Mouse (Mus musculus) gastrocnemius, postnatal 10 days (tissue): ENCODE results near the gene Hectd1. TPM values are rescaled to one million over a fixed set of nuclear protein-coding genes. Genes with fewer than 3 reads are reported as not detected.

Experiments used
- DNase-seq: peaks from one replicate; pipeline ENCODE4 v3.0.0; 2021; ENCODE audit warnings: mixed read lengths
- long read RNA-seq, 2 experiments: library from polyadenylated mRNA; stranded (forward); transcript quantifications; one replicate each; pipeline ENCODE4 v2.0.0; 2021
- total RNA-seq, 2 experiments: library from RNA; stranded (reverse); gene quantifications; 2 replicates each; pipeline ENCODE4 v1.2.3; 2021

Gene Hectd1
- total RNA-seq: 10 to 100 TPM; 85.6 to 90.6 TPM
- long read RNA-seq, experiment 1, full-length matches to known transcripts: 3 of 54 reads
- long read RNA-seq, experiment 1, partial matches to known transcripts: 22 of 54 reads
- long read RNA-seq, experiment 1, other reads (novel, unspliced or antisense): 29 of 54 reads
- long read RNA-seq, experiment 2, full-length matches to known transcripts: 7 of 52 reads
- long read RNA-seq, experiment 2, partial matches to known transcripts: 17 of 52 reads
- long read RNA-seq, experiment 2, other reads (novel, unspliced or antisense): 28 of 52 reads

DNA sequence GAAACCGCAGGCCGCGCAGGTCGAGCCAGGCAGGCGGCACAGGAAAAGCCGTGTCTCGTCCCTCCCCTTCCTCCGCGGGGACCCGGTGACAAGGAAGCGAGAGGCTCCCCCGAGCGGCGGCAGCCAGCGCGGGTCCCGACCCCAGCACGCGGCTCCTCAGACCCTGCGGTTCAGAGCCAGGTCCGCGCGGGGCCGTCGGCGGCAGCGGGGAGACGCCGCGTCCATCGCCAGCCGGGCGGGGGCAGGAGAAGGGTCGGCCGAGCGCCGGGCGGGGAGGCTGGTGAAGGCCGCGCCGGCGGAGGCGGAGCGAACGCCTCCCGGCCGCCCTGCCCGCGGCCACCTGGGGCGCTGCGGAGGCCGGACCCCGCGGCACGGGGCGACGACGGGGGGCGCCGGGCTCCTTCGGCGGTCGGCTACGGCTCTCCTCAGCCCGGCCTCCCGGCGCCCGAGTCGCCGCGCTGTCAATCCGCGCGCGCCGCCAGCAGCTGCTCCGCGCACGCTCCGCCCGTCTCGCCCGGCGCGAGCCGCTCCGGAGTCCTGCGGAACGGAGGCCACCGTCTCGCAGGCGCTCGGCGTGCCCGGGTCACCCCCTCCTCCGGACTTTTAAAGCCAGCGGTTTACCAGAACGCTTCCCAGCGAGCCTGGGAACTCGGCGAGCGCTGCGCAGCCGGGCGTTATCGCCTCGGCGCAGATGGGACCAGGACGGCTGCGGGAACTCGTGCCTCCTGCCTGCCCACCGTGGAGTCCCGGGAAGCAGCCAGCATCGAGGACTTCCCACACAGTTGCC is at the start of gene Hectd1:
Gene Hectd1 (minus strand): TSS at position 247 of the 787 bp plus-strand sequence.
- peak; percentile 85 for DNase-seq

GRCm38 (mm10) chr12:51871446-51872144 is 42.3 kb upstream of the Hectd1 start:
- no peak for DNase-seq

- no peak for DNase-seq
These were observed 40.2 kb upstream of the Hectd1 start for GRCm38 (mm10) chr12:51869511-51869910.

- no peak for DNase-seq
These were observed 37.7 kb upstream of the Hectd1 start for GRCm38 (mm10) chr12:51867076-51867475.

GRCm38 (mm10) chr12:51866226-51866910 is 37.0 kb upstream of the Hectd1 start:
- peak; percentile 41 for DNase-seq

DNA sequence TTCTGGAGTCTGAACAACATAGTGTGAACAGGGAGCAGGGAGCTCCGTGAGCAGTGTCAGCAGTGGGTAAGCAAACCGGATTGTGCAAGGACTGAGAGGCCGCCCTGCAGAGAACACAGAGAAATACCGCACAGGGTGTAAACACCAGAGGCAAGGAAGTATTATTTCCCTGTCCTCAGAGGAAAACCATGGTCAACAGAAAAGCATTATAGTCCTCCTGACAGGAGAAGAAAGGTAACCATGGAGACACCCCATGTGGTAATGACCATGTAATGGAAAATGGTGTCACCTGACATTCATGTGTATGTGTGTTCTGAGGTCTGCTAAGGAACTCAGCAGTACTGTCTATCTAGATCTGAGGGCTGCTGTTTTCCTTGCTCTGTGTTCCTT is 36.4 kb upstream of the Hectd1 start:
- no peak for DNase-seq

- no peak for DNase-seq
These were observed 35.9 kb upstream of the Hectd1 start for GRCm38 (mm10) chr12:51865061-51865789.

GRCm38 (mm10) chr12:51863116-51864002 is 34.0 kb upstream of the Hectd1 start:
- no peak for DNase-seq

- no peak for DNase-seq
These were observed 29.0 kb upstream of the Hectd1 start for GRCm38 (mm10) chr12:51858134-51859028.

DNA sequence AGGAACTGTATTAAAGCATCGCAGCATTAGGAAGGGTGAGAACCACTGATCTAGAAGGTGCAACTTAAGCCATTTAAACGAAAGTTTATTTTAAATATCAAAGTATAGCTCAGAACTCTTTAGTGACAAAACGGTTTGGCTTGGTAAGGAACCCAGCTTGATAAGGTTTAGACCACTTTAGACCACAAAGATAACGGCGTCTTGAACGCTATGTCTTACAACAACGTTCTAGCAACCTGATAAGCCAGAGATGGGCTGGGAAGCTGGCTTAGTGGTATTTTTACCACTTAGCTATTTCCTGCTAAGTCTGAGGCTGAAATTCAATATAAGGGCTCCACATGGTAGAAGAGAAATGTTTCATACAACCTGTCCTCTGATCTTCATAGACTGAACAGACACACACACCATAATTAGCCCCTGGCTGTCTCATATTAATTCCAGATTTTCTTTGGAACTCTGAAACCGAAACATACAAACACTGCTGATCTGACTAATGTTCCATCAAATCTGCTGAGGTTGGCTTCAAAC is 27.5 kb upstream of the Hectd1 start:
- no peak for DNase-seq

DNA sequence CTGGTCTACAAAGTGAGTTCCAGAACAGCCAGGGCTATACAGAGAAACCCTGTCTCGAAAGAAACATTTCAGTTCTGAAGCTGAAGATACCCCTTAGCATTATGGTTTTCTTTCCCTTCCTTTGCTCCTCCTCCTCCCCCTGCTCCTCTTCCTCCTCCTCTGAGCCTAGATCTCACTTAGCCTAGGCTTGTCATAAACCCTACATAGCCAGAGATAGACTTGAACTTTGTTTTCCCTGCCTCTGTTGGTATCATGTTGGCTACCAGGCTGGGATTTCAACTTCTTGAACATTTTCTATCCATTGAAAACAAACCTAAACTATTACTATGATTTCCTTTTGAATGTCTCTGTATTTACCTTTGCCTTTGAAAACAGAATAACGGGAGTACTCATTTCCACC is 26.5 kb upstream of the Hectd1 start:
- no peak for DNase-seq

DNA sequence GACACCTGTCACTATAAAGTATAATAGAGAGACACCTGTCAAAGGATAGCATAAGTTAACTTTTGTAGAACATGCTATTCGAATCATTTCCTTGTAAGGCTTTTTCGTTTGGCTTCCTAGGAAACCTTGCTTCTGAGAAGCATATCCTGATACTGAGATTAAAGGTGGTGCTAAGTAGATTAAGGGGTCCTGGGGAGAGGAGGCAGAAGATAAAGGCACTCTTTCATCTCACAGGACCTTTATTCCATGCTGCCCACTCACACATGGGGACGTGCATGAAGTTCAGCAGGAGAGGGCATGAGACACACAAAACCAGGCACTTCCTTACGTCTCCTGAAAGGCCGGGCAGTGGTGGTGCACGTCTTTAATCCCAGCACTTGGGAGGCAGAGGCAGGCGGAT is 26.1 kb upstream of the Hectd1 start:
- DNase-seq: no peak

GRCm38 (mm10) chr12:51851617-51852016 is 22.3 kb upstream of the Hectd1 start:
- no peak for DNase-seq

DNA sequence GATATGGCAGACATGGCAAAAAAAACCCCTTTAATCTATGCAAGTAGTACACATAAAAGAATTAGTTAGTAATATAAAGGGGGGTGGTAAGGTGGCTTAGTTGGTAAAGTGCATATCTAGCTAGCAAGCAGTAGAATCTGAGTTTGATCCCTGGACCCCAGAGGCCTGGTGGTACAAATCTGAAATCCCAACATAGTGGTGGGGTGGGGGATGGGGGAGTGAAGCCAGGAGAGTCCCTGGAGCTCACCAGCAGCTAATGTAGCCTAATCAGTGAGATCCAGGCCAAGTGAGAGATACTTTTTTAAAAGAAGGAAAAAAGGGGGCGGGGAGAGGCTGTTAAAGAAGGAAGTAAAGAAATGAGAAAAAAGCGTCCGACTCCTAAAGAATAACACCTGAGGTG is 21.8 kb upstream of the Hectd1 start:
- no peak for DNase-seq

- DNase-seq: no peak
These were observed 21.0 kb upstream of the Hectd1 start for GRCm38 (mm10) chr12:51850339-51850738.

DNA sequence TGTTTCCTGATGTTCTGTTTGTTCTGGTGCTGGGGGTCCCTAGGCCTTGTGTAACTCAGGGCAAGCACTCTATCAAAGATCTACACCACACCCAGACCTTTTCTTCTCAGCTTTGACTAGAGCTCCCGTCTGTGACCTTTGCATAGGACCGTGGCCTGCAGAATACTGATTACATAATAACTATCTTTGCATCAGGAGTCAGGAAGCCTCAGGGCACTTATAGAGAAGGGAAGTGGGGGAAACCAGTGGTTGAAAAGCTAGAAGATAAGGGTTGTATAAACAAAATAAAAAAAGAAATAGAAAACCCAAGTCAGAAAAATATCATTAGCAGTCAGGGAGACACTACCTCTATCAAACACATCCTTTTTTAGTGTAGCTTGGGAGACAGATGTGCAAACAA is 20.6 kb upstream of the Hectd1 start:
- no peak for DNase-seq

DNA sequence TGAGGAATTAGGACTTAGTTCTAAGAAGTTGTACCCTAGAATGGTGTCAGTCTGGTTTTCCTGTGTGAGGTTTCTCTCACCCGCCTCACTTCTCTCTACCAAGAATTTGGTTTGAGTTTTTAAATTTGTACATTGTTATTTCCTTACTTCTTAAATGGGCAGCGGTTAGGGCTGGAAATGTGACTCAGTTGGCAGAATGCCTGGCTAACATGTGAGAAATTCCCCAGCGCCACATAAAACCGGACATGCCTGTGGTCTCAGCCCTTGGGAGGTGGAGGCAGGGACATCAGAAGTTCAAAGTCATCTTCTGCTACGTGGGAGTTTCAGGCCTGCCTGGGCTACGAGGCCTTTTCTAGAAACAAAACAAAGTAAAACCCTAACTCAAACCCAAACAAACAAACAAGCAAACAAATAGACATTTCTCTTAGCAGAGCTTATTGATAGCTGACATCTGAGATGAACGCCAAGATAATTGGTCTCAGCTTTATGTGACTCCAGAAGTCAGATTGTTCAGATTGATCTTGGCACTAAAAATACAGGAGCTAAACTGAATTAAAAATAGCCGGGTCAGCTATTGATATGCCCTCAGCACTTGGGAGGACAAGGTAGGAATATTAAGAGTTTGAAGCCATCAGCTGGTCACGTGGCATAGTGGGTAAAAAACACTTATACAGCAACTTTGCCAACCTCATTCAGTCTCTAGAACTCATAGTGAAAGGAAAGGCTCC is 18.8 kb upstream of the Hectd1 start:
- DNase-seq: no peak

- no peak for DNase-seq
These were observed 15.9 kb upstream of the Hectd1 start for GRCm38 (mm10) chr12:51845261-51845660.

DNA sequence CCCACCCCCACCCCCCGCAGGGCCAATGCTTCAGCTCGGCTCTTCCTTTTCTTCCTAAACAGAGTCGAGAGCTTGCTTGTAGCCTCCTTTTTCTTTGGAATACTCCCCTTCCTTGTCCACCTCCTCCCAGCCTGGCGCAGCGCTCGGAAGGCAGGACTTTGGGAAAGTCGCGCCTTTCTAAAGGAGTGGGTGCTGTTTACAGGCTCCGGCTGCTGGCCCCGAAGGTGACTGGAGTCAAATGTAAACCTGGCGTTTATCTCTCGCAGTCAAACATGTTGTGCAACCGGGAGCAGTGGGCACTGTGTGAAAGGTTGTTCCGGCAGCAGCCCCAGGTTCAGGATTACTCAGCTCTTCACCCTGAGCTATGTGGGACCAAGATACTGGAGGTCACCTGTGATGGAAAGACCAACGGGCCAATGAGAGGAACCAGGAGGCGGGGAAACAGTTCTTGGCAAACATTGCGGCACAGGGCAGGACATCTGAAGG is 15.5 kb upstream of the Hectd1 start:
- DNase-seq: peak; percentile 84
